Mouse (Mus musculus) testis, postnatal 14 days (tissue): ENCODE measurements around the gene Ndufa6.
"Not testable (repeated sequence)": the region's sequence is repeated elsewhere in the genome, so short reads cannot be mapped to it uniquely, and the experiment has no call there.

Source experiments
- DNase-seq: peaks from one replicate; pipeline ENCODE4 v3.0.0; 2021; ENCODE audit warnings: low spot score

The Ndufa6 gene

GRCm38 (mm10) chr15:82354126-82354945 lies at the start of gene Ndufa6:
Gene Ndufa6, minus strand, starts transcription at chr15:82354322.
- peak; percentile 98 for DNase-seq

GRCm38 (mm10) chr15:82403606-82404005 lies 49.5 kb upstream of the Ndufa6 start:
- DNase-seq: no peak

DNA sequence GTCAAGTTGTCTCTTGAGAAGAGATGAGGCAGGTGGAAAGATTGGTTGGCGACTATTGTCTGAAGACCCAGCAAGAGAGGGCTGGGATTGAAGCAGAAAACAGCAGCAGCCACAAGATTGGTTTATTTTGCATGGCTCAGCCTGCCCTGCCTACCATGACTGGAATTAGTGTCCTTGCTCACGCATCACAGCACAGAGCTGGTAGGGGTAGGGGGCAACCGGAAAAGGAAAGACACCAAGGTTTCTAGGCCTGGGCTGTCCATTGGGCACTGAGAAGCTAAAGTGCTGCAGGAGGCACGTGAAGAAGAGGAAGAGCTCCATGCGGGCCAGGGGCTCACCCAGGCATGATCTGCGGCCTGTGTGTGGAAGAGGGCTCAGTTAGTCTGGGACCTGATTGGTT lies 48.6 kb upstream of the Ndufa6 start:
- DNase-seq: no peak

DNA sequence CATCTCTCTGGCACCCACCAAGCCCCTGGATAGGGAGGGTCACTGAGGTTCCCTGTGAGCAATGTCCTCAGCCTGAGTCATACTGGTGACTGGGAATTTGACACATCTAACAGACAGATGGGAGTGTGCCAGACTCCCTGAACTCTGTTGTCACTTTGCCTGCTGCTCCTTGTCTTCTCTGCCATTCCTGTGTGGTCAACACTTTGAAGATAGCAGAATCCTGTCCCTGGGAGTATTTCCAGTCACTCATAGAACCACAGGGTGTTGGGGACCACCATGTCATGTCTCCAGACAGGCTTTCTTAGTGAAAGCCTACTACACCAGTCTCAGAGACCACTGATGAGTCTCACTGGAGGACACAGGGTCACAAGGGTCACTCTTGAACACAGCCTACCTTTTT lies 48.0 kb upstream of the Ndufa6 start:
- DNase-seq: no peak

GRCm38 (mm10) chr15:82401516-82401915 lies 47.4 kb upstream of the Ndufa6 start:
- no peak for DNase-seq

- DNase-seq: not testable (repeated sequence)
These were observed 41.8 kb upstream of the Ndufa6 start for GRCm38 (mm10) chr15:82395955-82396354.

- DNase-seq: not testable (repeated sequence)
These were observed 39.8 kb upstream of the Ndufa6 start, which contains the start of gene Cyp2d11 for GRCm38 (mm10) chr15:82393922-82394321. Gene Cyp2d11, minus strand, starts transcription at chr15:82394022.

DNA sequence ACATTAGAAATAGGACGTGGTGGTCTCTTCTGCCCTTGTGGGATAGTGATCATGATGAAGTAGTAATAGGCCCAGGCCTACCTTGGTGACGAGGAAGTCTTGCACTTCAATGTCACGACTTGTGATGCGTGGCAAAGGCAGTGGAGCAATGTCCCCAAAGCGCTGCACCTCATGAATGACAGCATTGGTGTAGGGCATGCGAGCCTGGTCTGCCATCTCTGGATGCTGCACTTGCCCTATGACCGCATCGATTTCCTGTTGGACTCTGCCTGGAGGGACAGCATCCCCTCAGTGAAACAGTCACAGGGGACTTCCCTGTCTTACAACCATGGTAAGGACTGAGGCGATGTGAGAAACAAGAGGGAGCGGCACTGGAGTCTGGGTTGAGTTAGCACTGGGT lies 35.8 kb upstream of the Ndufa6 start:
- DNase-seq: not testable (repeated sequence)

DNA sequence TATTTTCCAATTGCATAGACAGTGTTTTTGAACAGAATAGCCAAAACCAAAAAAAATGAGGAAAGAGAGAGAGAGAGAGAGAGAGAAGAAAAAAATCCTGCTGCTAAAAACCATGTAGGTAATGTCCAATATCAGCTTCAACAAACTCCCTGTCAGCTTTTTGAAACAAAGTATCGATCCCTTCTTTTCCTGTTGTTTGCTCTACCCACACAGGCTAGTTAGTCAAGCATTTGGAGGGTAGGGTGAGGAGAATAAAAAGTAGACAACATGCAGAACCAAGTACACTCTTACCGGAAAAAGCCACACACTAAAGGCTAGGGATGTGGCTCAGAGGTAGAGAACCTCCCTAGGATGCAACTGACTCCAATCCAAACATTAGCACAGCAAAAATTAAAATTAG lies 31.6 kb upstream of the Ndufa6 start:
- no peak for DNase-seq

GRCm38 (mm10) chr15:82382441-82382840 lies 28.3 kb upstream of the Ndufa6 start:
- no peak for DNase-seq

- DNase-seq: no peak
These were observed 26.6 kb upstream of the Ndufa6 start for GRCm38 (mm10) chr15:82380714-82381062.

DNA sequence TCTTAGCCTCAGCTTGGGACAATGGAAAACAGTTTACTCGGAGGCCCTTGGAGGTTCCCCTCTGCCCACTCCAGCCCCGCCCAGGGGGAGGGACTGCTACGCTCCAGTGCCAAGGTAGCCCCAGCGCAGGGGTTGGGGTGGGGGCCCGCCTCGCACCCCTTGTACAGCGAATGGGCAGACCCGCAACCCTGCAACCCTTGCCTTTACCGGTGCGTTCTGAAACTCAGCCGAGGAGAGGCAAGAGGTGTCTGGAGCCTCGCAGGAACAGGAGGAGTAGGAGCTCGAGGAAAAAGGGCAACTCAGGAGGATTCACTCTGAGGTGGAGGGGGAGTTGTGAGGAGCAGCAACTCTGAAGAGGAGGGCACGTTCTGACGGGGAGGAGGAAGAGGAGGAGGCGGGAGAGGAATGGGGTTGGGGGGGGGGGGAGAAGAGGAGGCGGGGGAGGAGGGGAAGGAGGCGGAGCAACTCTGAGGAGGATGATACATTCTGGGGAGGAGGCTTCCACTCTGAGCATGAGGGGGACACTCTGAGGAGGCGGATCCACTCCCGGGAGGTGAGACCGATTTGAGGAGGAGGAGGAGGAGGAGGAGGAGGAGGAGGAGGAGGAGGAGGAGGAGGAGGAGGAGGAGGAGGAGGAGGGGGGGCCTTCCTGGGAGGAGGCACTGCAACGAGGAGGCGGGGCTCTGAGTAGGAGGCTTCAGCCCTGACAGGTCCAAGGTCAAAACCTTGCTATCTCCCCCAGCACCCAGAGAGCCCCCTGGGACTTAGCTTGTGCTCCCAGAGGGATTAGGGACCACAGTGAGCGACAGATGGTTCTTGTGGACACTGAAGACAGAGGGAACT lies 26.0 kb upstream of the Ndufa6 start, which contains the start of gene Cyp2d22:
Gene Cyp2d22 (minus strand): TSS at position 390 of the 843 bp plus-strand sequence.
- peak; percentile 51 for DNase-seq

DNA sequence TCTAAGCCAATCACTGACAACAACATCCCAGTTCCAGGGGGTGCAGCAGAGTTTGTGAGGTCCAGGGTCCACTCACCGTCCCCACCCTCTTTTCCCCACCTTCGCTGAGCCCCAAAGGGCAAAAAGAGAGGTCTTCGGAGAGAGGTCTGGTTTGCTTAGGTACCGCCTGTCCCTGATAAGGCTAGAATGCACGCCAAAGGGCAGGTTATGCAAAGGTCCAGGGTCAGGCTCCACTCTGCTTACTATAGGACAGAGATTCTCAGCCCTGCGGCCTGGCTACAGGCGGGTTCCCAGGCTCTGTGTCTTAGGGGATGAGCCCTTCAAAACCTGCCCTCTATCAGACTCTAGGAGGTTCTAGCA lies 25.4 kb upstream of the Ndufa6 start:
- DNase-seq: no peak

DNA sequence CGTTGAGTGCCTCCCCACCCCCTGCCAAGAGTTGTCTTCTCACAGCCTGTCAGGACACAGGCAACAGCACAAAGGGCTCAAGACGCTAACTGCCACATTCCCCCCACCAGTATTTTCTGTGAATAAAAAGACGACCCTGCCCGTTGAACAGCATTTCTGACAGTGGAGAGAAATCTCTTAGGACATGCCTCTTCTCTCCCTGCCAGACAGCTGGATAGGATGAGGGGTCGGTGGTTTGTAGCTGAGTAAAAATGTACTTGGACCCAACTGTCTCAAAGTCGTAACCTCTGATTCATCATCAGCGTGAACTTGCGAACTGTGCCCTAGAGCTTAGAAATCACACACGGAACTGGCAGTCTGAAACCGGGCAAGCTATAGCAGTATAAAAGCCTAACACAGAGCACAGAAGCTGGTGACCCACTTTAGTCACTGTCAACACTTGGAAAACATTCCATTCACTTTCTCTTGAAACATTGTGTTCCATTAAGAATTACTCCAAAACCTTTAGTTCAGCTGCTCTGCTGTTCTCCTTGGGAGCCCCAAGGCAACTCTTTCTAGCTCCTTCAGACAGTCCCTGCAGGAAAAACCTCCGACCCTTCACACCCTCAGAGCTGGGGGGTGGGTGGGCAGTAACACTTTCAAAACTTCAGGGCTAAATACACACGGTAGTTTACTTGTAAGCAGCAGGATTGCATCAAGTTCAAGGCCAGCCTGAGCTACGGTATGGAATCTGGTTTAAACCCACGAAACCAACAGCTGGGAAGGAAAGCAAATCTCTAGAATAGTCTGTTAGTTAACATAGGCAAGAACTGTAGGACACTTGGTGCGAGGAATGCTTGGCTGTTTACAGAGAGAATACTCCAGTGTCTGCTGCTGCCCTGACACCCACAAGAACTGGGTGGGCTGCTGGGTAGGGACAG lies 24.4 kb upstream of the Ndufa6 start:
- no peak for DNase-seq

DNA sequence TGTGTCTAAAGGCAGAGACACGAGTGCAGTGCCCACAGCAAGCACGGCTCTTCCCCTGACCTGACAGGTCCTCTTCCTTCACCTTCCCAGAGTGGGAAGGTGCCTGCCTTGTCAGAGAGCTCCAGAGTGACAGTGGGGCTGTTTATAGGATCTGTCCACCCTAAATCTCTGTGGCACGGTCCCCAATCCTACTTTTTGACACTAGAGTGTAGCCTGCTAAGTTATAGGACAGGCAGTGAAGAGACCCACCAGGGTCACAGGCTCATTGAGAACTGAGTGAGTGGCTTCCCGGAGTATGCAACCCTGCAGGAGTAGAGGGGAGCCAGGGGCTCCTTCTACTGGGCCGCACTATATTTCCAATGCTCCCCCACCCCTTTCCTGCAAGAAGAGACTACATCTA lies 23.6 kb upstream of the Ndufa6 start:
- DNase-seq: no peak

DNA sequence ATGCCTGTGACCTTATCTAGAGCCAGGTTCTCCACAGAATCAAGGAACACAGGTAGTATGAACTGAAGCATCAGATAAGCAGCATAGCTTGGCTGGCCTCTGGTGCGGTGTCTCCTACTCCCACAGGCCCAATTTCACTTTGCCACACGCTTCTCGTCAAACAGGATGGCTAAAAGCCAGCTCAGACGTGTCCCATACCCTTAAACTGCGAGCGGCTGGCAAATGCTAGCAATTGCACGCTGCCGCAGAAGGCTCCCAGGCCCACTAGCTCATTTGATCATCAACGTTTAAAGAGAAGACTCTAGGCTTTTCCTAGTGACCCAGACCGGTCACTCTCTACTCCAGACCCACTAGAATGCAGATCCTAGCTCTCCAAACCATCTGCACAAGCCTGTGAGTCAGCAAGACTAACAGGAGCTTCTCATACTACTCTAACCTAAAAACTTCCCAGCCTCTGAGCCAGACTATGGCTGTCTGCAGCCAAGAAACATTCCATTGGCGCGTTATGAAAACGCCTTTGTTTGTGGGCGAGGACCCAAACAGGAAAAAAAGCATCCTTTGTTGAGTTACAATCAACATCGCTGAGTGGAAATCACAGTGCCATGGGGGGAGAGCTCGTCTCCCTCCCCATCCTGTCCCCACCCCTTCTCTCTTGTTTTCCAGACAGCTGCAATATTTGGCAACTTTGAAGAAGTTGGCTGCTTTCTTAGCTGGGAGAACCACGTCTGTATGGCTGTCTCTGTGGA lies 22.4 kb upstream of the Ndufa6 start:
- peak; percentile 57 for DNase-seq

DNA sequence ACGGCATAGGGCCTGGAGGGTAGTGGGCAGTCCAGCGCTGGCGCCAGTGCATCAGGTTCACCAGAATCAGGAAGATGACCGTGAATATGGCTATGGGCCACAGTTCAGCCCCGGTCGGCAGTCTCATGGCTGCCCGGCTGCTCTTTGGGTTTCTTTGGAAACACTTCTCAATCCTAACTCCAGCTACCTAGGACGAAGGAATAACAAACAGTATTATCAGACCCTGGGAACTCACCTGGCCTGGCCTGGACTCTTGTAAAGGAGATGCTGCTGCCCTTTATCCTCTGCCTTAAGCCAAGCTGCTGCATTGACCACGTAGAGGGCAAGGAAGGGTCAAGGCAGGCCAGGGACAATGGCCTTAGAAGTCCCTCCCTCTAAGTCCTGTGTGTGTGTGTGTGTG lies 21.7 kb upstream of the Ndufa6 start:
- DNase-seq: no peak

- no peak for DNase-seq
These were observed 20.3 kb upstream of the Ndufa6 start for GRCm38 (mm10) chr15:82374437-82374836.

- DNase-seq: no peak
These were observed 18.9 kb upstream of the Ndufa6 start for GRCm38 (mm10) chr15:82372991-82373390.

GRCm38 (mm10) chr15:82372446-82372845 lies 18.3 kb upstream of the Ndufa6 start:
- DNase-seq: no peak

DNA sequence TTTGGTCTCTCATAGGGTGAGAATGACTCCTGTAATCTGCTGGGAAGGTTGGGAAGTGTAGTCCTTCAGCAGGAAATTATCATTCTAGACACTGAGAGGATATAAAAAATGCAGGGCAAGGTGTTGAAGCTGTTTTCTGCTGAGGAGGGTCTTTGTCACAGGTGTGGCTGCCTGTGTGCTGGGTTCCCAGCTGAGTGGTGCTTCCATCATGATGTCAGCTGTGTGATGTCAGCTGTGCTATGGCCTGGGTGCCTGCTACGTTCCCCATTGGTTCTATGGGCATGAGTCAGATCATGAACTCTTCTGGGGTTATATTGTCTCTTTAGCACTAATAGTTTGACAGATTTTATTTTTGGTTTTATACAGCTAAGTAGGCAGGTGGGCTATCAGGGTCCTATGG lies 14.7 kb upstream of the Ndufa6 start:
- no peak for DNase-seq
